Mouse (Mus musculus): Measurements from ENCODE around the gene Rnf212b.

- TF ChIP-seq MAFK (IDR thresholded peaks at IDR 0.05; ENCODE audit: insufficient read depth, low read depth, low read length) (no peak), CHD2 (IDR thresholded peaks at IDR 0.05; ENCODE audit: low read depth, low read length) (no peak)
These were observed 18.0 kb upstream of the Rnf212b start for GRCm38 (mm10) chr14:54795901-54796300.

Data from ES-E14 (cell line).